Mouse (Mus musculus) small intestine, adult 2 months (tissue): ENCODE results near the gene Zfp335. TPM values are rescaled to one million over a fixed set of nuclear protein-coding genes. Genes with fewer than 3 reads are reported as not detected.

ENCODE experiments used
- H3K27ac ChIP-seq: fragments of 200-500 bp; 2 replicates; pipeline ENCODE4 v1.5.1; 2012; ENCODE audit warnings: low read depth, low read length, control low read depth, inconsistent platforms; ENCODE audit not compliant: insufficient read depth
- H3K27me3 ChIP-seq: fragments of 200-500 bp; 2 replicates; pipeline ENCODE4 v1.6.1; 2012; ENCODE audit warnings: mild to moderate bottlenecking, moderate library complexity, low read length, inconsistent platforms; ENCODE audit not compliant: control insufficient read depth, insufficient read depth
- H3K36me3 ChIP-seq: fragments of 200-500 bp; 2 replicates; pipeline ENCODE4 v1.6.1; 2012; ENCODE audit warnings: mild to moderate bottlenecking, low read length, control low read depth, inconsistent platforms; ENCODE audit not compliant: control insufficient read depth, insufficient read depth
- H3K4me1 ChIP-seq: fragments of 200-500 bp; 2 replicates; pipeline ENCODE4 v1.6.1; 2012; ENCODE audit warnings: low read length, inconsistent platforms, mixed read lengths; ENCODE audit not compliant: control insufficient read depth, insufficient read depth, insufficient read length
- H3K4me3 ChIP-seq: fragments of 200-500 bp; 2 replicates; pipeline ENCODE4 v1.5.1; 2012; ENCODE audit warnings: low read depth, mild to moderate bottlenecking, control low read depth, inconsistent platforms, low read length, moderate library complexity
- CTCF ChIP-seq: fragments of 200-500 bp; IDR thresholded peaks from 2 replicates; pipeline ENCODE4 v1.5.1; 2012; ENCODE audit warnings: low read depth, mild to moderate bottlenecking, control low read depth, inconsistent platforms, low read length, moderate library complexity, mixed read lengths; ENCODE audit not compliant: insufficient replicate concordance, insufficient read length; ENCODE audit errors: extremely low read depth
- POLR2A ChIP-seq: fragments of 200-500 bp; IDR thresholded peaks from 2 replicates; pipeline ENCODE4 v1.6.1; 2012; ENCODE audit warnings: low read depth, mild to moderate bottlenecking, control low read depth, inconsistent platforms, low read length, moderate library complexity
- WGBS: fragments of 180-500 bp; shearing (Covaris S2); methylation state at CpG from one replicate; pipeline ENCODE4 v1.1.7; 2018; 5-methylcytosine and 5-hydroxymethylcytosine counted together
- polyA plus RNA-seq: library from polyadenylated mRNA; depleted of rRNA; stranded (reverse); fragments of >200 nt; gene quantifications from 2 replicates; pipeline ENCODE4 v1.2.3, GENCODE M21; 2012

The Zfp335 gene
- polyA plus RNA-seq, 1 experiment: 34.1 TPM

GRCm38 (mm10) chr2:164906071-164906470 is 5.5 kb downstream of the Zfp335 start:
- peaks cover 78% of the 10 kb centered on the region for H3K36me3 ChIP-seq
- H3K4me3 ChIP-seq: no peak overlapping the region
- WGBS: 97% methylated on average over 4 of the region's 4 CpGs
- no peak overlapping the region for H3K27ac ChIP-seq
- TF ChIP-seq CTCF: peak; percentile 41; the same call in 1 of the 2 replicates
- no peak for TF ChIP-seq POLR2A
- no peaks in the 10 kb centered on the region for H3K27me3 ChIP-seq
- H3K4me1 ChIP-seq: no peaks in the 10 kb centered on the region

- H3K36me3 ChIP-seq: peaks cover 91% of the 10 kb centered on the region
Measured at GRCm38 (mm10) chr2:164903496-164903895, 8.1 kb downstream of the Zfp335 start.

GRCm38 (mm10) chr2:164901380-164901779 is 10.2 kb downstream of the Zfp335 start:
- Histone ChIP-seq H3K27ac (no peak overlapping the region), H3K27me3 (no peaks in the 10 kb centered on the region), H3K4me1 (no peaks in the 10 kb centered on the region; the same call in 1 of the 2 replicates), H3K4me3 (no peak overlapping the region), H3K36me3 (peaks cover 88% of the 10 kb centered on the region)
- WGBS: 91% methylated on average over 13 of the region's 13 CpGs
- TF ChIP-seq POLR2A (no peak), CTCF (no peak)

More at GRCm38 (mm10) chr2:164903496-164903895, 8.1 kb downstream of the Zfp335 start:
- Histone ChIP-seq H3K4me3 (no peak overlapping the region), H3K27ac (no peak overlapping the region), H3K4me1 (no peaks in the 10 kb centered on the region; the same call in 1 of the 2 replicates), H3K27me3 (no peaks in the 10 kb centered on the region)
- TF ChIP-seq POLR2A (no peak), CTCF (no peak)
- 54% methylated on average over 1 of the region's 1 CpGs for WGBS

GRCm38 (mm10) chr2:164899723-164900459 is 11.7 kb downstream of the Zfp335 start:
- Histone ChIP-seq H3K4me1 (no peaks in the 10 kb centered on the region; the same call in 1 of the 2 replicates), H3K4me3 (no peak overlapping the region), H3K27ac (no peak overlapping the region; the same call in 1 of the 2 replicates), H3K27me3 (no peaks in the 10 kb centered on the region), H3K36me3 (peaks cover 87% of the 10 kb centered on the region)
- TF ChIP-seq CTCF: no peak
- no peak for TF ChIP-seq POLR2A
- WGBS: 89% methylated on average over 16 of the region's 16 CpGs

- H3K27me3 ChIP-seq: no peaks in the 10 kb centered on the region
- H3K4me3 ChIP-seq: no peak overlapping the region
- no peaks in the 10 kb centered on the region; the same call in 1 of the 2 replicates for H3K4me1 ChIP-seq
- 90% methylated on average over 15 of the region's 15 CpGs for WGBS
- H3K36me3 ChIP-seq: peaks cover 87% of the 10 kb centered on the region
- H3K27ac ChIP-seq: no peak overlapping the region
- TF ChIP-seq CTCF: no peak
- no peak for TF ChIP-seq POLR2A
Measured at GRCm38 (mm10) chr2:164899034-164899433, 12.5 kb downstream of the Zfp335 start.

- TF ChIP-seq CTCF (no peak), POLR2A (no peak)
- WGBS: 88% methylated on average over 7 of the region's 7 CpGs
- Histone ChIP-seq H3K4me1 (no peaks in the 10 kb centered on the region; the same call in 1 of the 2 replicates), H3K36me3 (peaks cover 92% of the 10 kb centered on the region), H3K4me3 (no peak overlapping the region), H3K27me3 (no peaks in the 10 kb centered on the region), H3K27ac (no peak overlapping the region)
Measured at GRCm38 (mm10) chr2:164898008-164898407, 13.5 kb downstream of the Zfp335 start.

- no peaks in the 10 kb centered on the region; the same call in 1 of the 2 replicates for H3K4me1 ChIP-seq
- TF ChIP-seq CTCF: no peak
- TF ChIP-seq POLR2A: no peak
- WGBS: 97% methylated on average over 6 of the region's 6 CpGs
- no peak overlapping the region for H3K4me3 ChIP-seq
- peaks cover 92% of the 10 kb centered on the region for H3K36me3 ChIP-seq
- H3K27ac ChIP-seq: no peak overlapping the region
- no peaks in the 10 kb centered on the region for H3K27me3 ChIP-seq
Measured at GRCm38 (mm10) chr2:164895885-164896284, 15.7 kb downstream of the Zfp335 start.
